Mouse (Mus musculus) macrophage (primary cell): Measurements from ENCODE around the gene Syt2. TPM values are rescaled to one million over a fixed set of nuclear protein-coding genes. Genes with fewer than 3 reads are reported as not detected.

Source experiments
- H3K27ac ChIP-seq: fragments of 350-480 bp; formaldehyde crosslinking; 2 replicates; pipeline ENCODE4 v1.9.0; 2021
- H3K36me3 ChIP-seq: fragments of 350-480 bp; formaldehyde crosslinking; 2 replicates; pipeline ENCODE4 v1.9.0; 2021; ENCODE audit errors: inconsistent target
- H3K4me3 ChIP-seq: fragments of 350-480 bp; formaldehyde crosslinking; 2 replicates; pipeline ENCODE4 v1.9.0; 2021; ENCODE audit errors: inconsistent target
- H3K79me2 ChIP-seq: fragments of 350-480 bp; formaldehyde crosslinking; 2 replicates; pipeline ENCODE4 v1.9.0; 2021; ENCODE audit errors: inconsistent target
- WGBS: methylation state at CpG from one replicate; pipeline ENCODE4 v1.1.7; 2026; ENCODE audit warnings: inconsistent platforms; ENCODE audit not compliant: missing documents; 5-methylcytosine and 5-hydroxymethylcytosine counted together
- polyA plus RNA-seq: library from polyadenylated mRNA; stranded (reverse); fragments of 250-400 nt; gene quantifications from 3 replicates; pipeline ENCODE4 v1.2.4, GENCODE M21; 2018; ENCODE audit warnings: inconsistent platforms

Gene Syt2
- polyA plus RNA-seq, 1 experiment from 2014 or later = not detected

DNA sequence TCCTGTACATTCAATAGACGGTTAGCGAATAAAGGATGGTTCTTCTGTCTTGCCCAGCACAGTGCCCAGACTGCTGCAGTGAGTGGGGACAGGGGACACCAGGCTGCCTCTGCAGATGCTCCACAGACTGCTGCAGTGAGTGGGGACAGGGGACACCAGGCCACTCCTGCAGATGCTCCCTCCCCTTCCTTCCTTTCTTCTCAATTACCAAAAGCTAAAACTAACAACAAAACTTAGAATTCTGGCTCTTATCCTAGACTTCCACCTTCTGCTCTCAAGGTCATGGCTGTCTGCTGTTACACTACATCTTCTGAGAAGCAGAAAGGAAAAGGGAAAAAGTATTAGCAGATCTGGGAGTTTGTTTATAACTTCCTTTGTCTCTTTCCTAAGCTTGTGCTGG is 127.8 kb downstream of the Syt2 start:
- no peak overlapping the region for H3K27ac ChIP-seq
- no peaks in the 10 kb centered on the region for H3K36me3 ChIP-seq
- no peak overlapping the region for H3K4me3 ChIP-seq
- 78% methylated on average over 2 of the region's 2 CpGs for WGBS
- H3K79me2 ChIP-seq = no peaks in the 10 kb centered on the region

DNA sequence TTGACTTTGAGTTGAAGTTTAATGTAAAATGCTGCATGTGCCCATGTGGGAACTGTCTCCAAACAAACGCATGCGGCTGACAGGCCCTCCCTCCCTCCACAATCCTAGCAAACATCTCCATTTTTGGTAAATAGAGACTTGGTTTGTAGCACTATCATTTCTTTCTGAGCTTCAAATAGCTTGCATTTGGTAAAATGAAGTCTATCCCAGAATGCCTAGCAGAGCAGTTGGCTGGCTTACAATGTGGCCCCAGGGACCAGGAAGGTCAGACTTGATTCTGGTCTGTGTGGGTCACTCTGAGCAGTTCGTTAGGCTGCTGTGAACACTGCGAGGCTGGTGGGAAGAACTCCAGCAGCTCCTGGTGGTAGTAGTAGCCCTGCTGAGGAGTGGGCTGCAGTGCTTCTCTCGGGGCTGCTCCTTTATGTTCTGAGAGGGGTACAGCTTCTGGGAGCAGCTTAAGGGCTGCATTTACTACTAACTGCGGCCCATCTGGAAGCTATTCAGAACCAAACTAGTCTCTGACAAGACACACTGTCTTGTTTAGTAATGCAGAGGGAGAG is 128.3 kb downstream of the Syt2 start:
- H3K27ac ChIP-seq = no peak overlapping the region
- WGBS = 92% methylated on average over 6 of the region's 6 CpGs
- H3K4me3 ChIP-seq = no peak overlapping the region
- H3K79me2 ChIP-seq = no peaks in the 10 kb centered on the region
- H3K36me3 ChIP-seq = no peaks in the 10 kb centered on the region

DNA sequence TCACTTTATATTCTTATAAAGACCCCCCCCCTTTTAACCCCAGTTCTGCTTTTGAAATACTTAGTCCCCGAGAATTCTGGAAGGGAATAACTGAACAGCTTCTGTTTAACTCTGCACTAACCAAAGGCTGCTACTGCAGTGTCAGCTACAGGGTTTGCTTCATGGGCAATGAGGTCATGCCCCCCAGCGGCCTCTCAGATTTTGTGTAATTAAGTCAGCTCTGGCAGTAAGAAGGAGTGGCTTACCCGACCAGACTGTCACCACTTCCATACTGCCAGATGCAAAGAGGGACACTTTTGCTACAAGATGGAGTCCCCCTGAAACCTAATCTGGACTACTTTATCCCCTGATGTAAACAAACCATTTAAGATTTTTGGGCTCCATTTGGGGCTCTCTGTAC is 129.2 kb downstream of the Syt2 start:
- Histone ChIP-seq H3K4me3 (no peak overlapping the region), H3K79me2 (no peaks in the 10 kb centered on the region), H3K27ac (no peak overlapping the region), H3K36me3 (no peaks in the 10 kb centered on the region)
- WGBS = 82% methylated on average over 3 of the region's 3 CpGs

DNA sequence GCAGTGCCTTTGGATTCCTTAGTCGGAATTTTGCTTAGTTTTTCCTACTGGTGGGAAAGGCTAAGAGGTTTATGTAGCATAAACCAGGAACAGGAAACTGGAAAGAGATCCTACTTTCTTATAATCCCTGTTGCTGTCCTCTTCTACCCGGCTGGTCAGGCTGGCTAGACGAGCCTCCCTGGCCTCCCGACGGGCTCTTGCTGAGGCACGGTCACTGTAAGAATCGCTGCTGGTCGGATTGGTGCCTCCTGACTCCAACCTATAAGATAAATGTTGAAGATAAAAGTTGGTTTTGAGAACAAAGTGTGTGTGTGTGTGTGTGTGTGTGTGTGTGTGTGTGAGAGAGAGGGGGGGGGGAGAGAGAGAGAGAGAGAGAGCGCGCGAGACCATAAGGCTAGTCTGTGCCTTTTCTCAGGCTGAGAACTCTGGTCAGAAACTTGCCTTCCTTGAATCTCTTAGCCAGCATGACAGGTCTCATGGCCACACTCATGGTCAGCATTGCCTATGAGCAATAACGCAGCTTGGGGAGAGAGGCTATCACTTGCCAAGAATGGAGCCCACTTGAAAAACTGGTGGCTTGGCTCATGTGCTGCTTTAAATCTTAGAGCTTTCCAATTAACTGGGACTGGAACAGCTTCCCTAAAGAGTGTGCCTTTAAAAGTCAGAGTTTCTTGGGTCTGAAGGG is 130.9 kb downstream of the Syt2 start:
- WGBS = 96% methylated on average over 12 of the region's 12 CpGs

DNA sequence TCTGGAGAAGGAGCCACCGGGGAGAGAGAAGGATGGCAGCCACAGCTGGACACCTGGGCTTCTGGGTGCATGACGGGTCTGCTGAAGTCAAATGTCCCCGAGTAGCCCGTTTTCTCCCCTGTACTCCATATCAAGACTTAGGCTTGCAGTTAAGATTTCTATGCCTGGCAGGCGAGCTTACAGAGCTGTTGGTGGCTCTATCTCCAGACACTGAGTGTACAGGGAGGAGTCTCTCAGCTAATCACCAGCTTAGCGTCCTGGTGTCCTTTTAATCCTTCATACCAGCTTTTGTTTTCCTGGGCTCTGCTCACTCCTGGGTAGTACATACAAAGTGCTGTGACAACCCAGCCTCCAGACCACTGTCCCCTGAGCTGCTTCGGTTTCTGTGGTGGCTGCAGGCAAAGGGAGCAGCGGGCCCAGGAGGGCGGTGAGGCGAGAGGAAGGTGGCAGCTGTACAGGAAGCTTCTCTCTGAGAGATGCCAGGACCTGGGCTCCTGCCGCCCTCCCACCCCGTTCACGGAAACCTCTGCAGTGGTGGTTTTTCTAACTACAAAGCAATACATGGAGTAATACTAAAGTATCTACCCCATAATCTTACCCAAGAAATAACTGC is 131.6 kb downstream of the Syt2 start:
- Histone ChIP-seq H3K4me3 (no peak overlapping the region), H3K27ac (no peak overlapping the region), H3K79me2 (no peaks in the 10 kb centered on the region), H3K36me3 (no peaks in the 10 kb centered on the region)
- WGBS = 66% methylated on average over 13 of the region's 13 CpGs

More for the DNA sequence above, 130.9 kb downstream of the Syt2 start:
- no peak overlapping the region for H3K4me3 ChIP-seq
- H3K27ac ChIP-seq = no peak overlapping the region
- H3K79me2 ChIP-seq = no peaks in the 10 kb centered on the region
- H3K36me3 ChIP-seq = no peaks in the 10 kb centered on the region

DNA sequence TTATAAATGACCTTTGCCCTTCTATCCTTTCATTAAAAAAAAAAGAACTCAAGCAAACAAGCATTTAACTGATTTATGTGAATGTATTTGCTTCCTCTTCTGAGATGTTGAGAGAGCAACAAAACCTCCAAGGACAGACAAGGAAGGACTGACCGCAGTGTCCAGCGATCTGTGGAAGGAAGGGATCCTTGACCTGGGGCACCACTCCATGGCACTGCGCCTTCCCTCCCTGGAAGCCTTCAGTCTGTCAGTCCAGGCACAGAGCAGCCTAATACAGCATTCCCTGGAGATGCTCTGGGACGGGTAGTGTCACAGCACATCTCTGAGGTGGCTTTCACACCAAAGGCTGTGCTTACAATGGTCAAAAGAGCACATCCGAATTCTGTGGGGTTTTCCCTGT is 136.3 kb downstream of the Syt2 start:
- WGBS = 94% methylated on average over 5 of the region's 5 CpGs
- no peak overlapping the region for H3K27ac ChIP-seq
- H3K4me3 ChIP-seq = no peak overlapping the region
- no peaks in the 10 kb centered on the region for H3K79me2 ChIP-seq
- H3K36me3 ChIP-seq = no peaks in the 10 kb centered on the region

DNA sequence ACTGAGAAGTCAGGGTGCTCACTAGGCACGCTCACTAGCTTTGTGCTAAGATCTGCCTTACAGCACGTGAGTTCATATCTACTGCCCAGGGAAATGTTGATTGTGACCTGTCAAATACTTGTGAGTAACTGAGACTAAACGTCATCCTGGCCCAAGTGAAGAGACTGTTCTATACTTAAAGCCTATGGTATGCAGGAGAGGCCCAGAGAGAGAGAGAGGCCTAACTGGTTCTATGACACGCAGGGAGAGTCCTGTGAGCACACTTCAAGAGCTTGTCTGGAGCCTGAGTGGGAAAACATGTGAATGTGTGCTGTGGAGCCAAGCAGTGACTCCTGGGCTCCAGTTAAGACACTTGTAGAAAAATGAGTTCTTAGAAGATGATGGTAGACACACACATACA is 137.5 kb downstream of the Syt2 start:
- 100% methylated on average over 4 of the region's 4 CpGs for WGBS
- H3K4me3 ChIP-seq = no peak overlapping the region
- no peaks in the 10 kb centered on the region for H3K36me3 ChIP-seq
- no peaks in the 10 kb centered on the region for H3K79me2 ChIP-seq
- H3K27ac ChIP-seq = no peak overlapping the region

DNA sequence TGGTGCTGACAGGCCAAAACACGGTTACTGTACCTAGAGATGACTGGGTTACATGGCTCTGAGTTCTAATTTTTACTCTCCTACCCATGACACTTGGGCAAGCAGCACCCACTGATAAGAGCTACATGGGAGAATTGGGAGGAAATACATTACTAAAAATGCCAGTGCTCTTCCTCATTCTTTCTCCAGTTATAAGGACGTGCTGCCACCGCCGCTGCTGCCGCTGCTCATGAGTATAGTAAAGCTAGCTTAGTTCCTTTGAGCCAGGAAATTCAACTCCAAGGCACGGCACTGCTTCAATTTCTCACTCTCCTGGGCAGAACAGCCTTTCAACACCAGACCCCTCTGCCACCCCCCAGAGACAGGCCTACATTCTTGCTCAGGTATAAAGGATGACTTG is 138.0 kb downstream of the Syt2 start:
- no peak overlapping the region for H3K4me3 ChIP-seq
- H3K27ac ChIP-seq = no peak overlapping the region
- H3K79me2 ChIP-seq = no peaks in the 10 kb centered on the region
- H3K36me3 ChIP-seq = no peaks in the 10 kb centered on the region
- 34% methylated on average over 6 of the region's 6 CpGs for WGBS

DNA sequence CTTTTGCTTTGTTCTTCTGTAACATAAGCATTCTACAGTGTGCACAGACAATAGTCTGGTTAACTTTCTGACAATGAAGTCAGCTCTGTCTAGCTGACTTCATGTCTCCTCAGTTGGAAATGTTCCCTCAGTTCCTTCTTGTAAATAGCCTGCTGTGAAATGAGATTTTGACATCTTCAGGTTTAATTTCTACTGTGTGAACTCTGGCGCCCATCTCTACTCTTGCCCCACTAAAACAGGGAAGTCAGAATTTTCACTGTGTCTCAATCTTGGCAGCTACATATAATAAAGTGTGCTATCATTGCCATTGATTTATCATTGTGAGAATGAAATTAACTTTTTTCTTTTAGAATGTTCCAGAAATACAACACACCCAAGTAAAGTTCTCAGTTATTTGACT is 138.4 kb downstream of the Syt2 start:
- no peak overlapping the region for H3K4me3 ChIP-seq
- no peak overlapping the region for H3K27ac ChIP-seq
- WGBS = 19% methylated on average over 1 of the region's 1 CpGs
- no peaks in the 10 kb centered on the region for H3K36me3 ChIP-seq
- no peaks in the 10 kb centered on the region for H3K79me2 ChIP-seq

DNA sequence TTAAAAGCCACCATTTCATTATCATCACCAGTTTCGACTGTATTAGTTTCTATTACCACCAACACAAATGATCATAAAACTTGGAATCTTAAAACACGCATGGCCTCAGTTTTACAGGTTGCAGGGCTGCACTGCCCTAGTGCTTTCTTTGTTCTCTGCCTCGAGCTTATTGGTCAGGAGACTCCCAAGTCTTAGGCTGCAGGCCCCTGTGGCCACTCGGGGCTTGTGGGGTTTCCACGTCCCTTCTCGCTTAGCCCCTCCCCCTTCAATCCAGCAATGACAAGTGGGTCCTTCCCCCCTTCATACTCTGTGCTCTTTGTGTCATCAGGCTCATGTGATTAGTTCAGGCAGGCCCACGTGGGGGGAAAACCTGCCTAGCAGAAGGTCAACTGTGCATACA is 141.6 kb downstream of the Syt2 start:
- Histone ChIP-seq H3K4me3 (no peak overlapping the region), H3K36me3 (no peaks in the 10 kb centered on the region), H3K27ac (no peak overlapping the region), H3K79me2 (no peaks in the 10 kb centered on the region)
- WGBS = 93% methylated on average over 7 of the region's 7 CpGs

DNA sequence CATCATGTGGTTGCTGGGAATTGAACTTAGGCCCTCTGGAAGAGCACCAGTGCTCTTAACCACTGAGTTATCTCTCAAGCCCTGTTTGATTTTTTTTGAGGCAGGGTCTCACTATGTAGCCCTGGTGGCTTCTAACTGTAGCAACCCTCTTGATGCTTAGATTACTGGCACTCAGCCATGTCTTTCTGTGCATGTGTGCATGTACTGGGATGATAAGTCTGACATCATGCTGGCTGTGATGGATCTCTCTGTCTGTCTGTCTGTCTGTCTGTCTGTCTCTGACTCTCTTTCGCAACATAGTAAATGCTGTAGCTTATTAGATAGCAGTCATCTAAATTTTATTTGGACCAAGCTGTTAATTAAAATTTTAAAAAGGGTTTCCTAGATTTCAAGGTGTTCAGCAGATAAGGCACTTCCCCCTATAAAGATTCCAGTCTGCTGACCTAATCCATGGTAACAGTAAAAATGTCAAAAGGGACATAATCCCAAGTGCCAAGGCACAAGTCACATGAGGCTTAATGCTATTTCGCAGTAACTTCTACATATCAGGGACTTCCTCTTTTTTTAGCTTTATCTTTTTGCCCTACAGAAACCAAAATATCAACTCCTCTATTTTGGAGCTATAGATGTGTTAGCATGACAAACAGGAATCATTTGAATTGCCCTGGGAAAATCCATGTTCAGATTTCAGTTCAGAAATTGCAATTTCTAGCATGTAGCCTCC is 144.4 kb downstream of the Syt2 start:
- Histone ChIP-seq H3K79me2 (no peaks in the 10 kb centered on the region), H3K4me3 (no peak overlapping the region), H3K36me3 (no peaks in the 10 kb centered on the region), H3K27ac (no peak overlapping the region)
- 47% methylated on average over 2 of the region's 2 CpGs for WGBS

DNA sequence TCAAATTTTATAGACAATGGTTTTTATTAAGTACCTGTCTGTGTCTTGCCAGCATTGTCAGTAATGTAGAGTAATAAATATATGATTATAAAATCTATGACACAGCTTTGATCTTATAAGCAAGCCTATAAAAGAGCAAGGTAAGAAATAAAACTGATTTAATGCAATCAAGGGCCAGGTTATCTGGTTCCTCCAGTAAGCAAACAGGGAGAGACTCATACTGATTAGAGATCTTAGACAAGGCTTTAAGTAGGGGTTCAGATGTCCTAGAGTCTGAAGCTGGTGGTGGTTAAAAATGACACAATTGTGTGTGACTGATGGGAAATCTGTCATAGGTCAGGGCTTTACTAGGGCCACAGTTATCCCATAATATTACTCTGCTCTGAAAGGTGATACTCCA is 145.0 kb downstream of the Syt2 start:
- Histone ChIP-seq H3K79me2 (no peaks in the 10 kb centered on the region), H3K4me3 (no peak overlapping the region), H3K27ac (no peak overlapping the region), H3K36me3 (no peaks in the 10 kb centered on the region)

DNA sequence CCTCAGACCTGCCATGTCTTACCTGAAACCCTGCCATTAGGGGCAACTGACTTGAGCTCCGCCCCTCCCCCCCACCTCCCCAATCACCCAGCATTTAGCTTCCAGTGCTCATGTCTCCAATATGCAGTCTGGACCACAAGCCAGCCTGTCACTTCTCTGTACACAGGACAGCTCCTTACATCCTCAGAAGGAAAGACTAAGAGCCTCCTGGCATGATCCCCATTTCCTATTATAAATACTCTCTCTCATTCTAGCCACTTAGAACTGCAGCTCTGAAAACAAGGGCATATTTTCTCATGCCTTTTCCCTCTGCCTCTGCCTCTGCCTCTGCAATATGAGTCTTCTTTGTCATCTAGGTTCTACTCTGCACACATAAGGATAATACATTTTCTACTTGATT is 149.6 kb downstream of the Syt2 start:
- 100% methylated on average over 1 of the region's 1 CpGs for WGBS
- H3K79me2 ChIP-seq = no peaks in the 10 kb centered on the region
- no peak overlapping the region for H3K4me3 ChIP-seq
- no peak overlapping the region for H3K27ac ChIP-seq
- no peaks in the 10 kb centered on the region for H3K36me3 ChIP-seq

DNA sequence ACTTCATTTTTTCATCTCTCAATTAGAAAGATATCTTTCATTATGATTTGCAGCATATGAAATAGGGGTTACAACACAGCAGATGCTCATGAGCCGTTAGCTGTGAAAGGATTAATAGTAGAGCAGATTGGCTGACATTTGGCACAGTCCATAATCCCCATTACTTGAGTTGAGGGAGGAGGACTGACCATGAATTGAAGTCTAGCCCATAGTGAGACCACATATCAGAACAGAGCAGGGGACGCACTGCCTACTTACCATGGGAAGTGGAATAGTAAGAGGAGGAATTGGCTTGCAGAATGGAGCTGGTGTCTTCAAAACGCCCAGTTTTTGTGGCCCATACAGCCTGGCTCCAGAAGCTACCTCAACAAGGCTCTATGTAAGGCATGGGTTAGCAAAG is 150.1 kb downstream of the Syt2 start:
- no peak overlapping the region for H3K4me3 ChIP-seq
- no peaks in the 10 kb centered on the region for H3K36me3 ChIP-seq
- H3K27ac ChIP-seq = no peak overlapping the region
- WGBS = 88% methylated on average over 3 of the region's 3 CpGs
- H3K79me2 ChIP-seq = no peaks in the 10 kb centered on the region

DNA sequence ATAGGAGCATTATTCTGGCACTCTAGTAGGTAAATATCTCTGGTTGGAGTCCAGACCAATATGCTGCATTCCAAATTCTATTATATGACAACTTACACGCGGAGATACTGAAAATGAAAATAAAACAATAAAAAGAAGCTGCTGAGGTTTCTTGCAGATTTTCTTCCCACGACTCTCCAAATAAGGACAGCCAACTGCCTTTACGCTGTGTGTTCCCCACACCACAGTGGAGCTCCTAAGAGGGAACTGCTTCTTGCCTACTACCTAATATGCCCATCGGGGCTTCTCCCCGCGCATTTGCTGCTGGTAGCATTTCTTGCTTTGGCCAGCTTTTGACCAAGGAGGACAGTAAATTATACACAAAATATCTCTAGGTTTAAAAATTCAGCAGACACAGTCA is 155.3 kb downstream of the Syt2 start:
- 88% methylated on average over 7 of the region's 7 CpGs for WGBS
- no peak overlapping the region for H3K27ac ChIP-seq
- H3K36me3 ChIP-seq = no peaks in the 10 kb centered on the region
- H3K4me3 ChIP-seq = no peak overlapping the region
- H3K79me2 ChIP-seq = no peaks in the 10 kb centered on the region
